Mouse (Mus musculus): ENCODE results near the gene Arhgap21. TPM values are rescaled to one million over a fixed set of nuclear protein-coding genes. Genes with fewer than 3 reads are reported as not detected.

Gene Arhgap21
- polyA plus RNA-seq, 1 experiment from 2014 or later = 46.6 TPM

Other genes with a start within 250 kb of the Arhgap21 start
- 5.2 and 6.1 TPM in 2 replicates for gene Enkur, start 236.5 kb upstream of the Arhgap21 start, polyA plus RNA-seq (2015; fragmentation: Nextera tagmentation; extraction: Ambion mirVana)
- gene Thnsl1, start 236.8 kb upstream of the Arhgap21 start, polyA plus RNA-seq (2015; fragmentation: Nextera tagmentation; extraction: Ambion mirVana) = 24.4 TPM in 2 replicates

Measured in midbrain, embryonic 15.5 days (tissue).